Mouse (Mus musculus): ENCODE measurements around the gene Fam219b.

Gene Fam219b

GRCm38 (mm10) chr9:57525516-57525915 lies 11.8 kb upstream of the Fam219b start:
- no peak for DNase-seq (ENCODE audit: low spot score)

- DNase-seq (ENCODE audit: low spot score) = no peak
Measured at GRCm38 (mm10) chr9:57526435-57526834, 10.9 kb upstream of the Fam219b start.

- DNase-seq (ENCODE audit: low spot score) = no peak
Measured at GRCm38 (mm10) chr9:57531946-57532345, 5.4 kb upstream of the Fam219b start.

GRCm38 (mm10) chr9:57536362-57536761 lies 966 bp upstream of the Fam219b start:
- DNase-seq (ENCODE audit: low spot score) = no peak

GRCm38 (mm10) chr9:57537728-57538181 lies 427 bp downstream of the Fam219b start:
- no peak for DNase-seq (ENCODE audit: low spot score)

GRCm38 (mm10) chr9:57539550-57539949 lies 2.2 kb downstream of the Fam219b start:
- DNase-seq (ENCODE audit: low spot score) = no peak

- peak; percentile 46 for DNase-seq (ENCODE audit: low spot score)
Measured at GRCm38 (mm10) chr9:57541312-57541711, 4.0 kb downstream of the Fam219b start.

- DNase-seq (ENCODE audit: low spot score) = no peak
Measured at GRCm38 (mm10) chr9:57543951-57544350, 6.6 kb downstream of the Fam219b start.

- DNase-seq (ENCODE audit: low spot score) = no peak
Measured at GRCm38 (mm10) chr9:57547287-57547686, 10.0 kb downstream of the Fam219b start.

- no peak for DNase-seq (ENCODE audit: low spot score)
Measured at GRCm38 (mm10) chr9:57547869-57548268, 10.5 kb downstream of the Fam219b start.

- DNase-seq (ENCODE audit: low spot score) = no peak
Measured at GRCm38 (mm10) chr9:57549186-57549585, 11.9 kb downstream of the Fam219b start.

- no peak for DNase-seq (ENCODE audit: low spot score)
Measured at GRCm38 (mm10) chr9:57550126-57550862, 13.0 kb downstream of the Fam219b start.

- peak; percentile 25 for DNase-seq (ENCODE audit: low spot score)
Measured at GRCm38 (mm10) chr9:57552139-57552887, 15.0 kb downstream of the Fam219b start, which contains the start of gene Mpi. Gene Mpi (minus strand): TSS chr9:57552763.

GRCm38 (mm10) chr9:57553119-57553518 lies 15.8 kb downstream of the Fam219b start:
- DNase-seq (ENCODE audit: low spot score) = no peak

- no peak for DNase-seq (ENCODE audit: low spot score)
Measured at GRCm38 (mm10) chr9:57554753-57555152, 17.4 kb downstream of the Fam219b start.

- DNase-seq (ENCODE audit: low spot score) = no peak
Measured at GRCm38 (mm10) chr9:57557215-57557614, 19.9 kb downstream of the Fam219b start.

- DNase-seq (ENCODE audit: low spot score) = no peak
Measured at GRCm38 (mm10) chr9:57558625-57559024, 21.3 kb downstream of the Fam219b start.

- no peak for DNase-seq (ENCODE audit: low spot score)
Measured at GRCm38 (mm10) chr9:57559568-57559967, 22.2 kb downstream of the Fam219b start.

- DNase-seq (ENCODE audit: low spot score) = no peak
Measured at GRCm38 (mm10) chr9:57560263-57560662, 22.9 kb downstream of the Fam219b start.

GRCm38 (mm10) chr9:57560861-57561710 lies 23.8 kb downstream of the Fam219b start, which contains the start of gene Scamp2:
Gene Scamp2 (plus strand): TSS chr9:57560943.
- peak; percentile 88 for DNase-seq (ENCODE audit: low spot score)

GRCm38 (mm10) chr9:57561711-57562099 lies 24.4 kb downstream of the Fam219b start:
- DNase-seq (ENCODE audit: low spot score) = no peak

GRCm38 (mm10) chr9:57562896-57563372 lies 25.6 kb downstream of the Fam219b start:
- DNase-seq (ENCODE audit: low spot score) = no peak
